Mouse (Mus musculus): Measurements from ENCODE around the gene Gm9736.
"Not testable (repeated sequence)": the region's sequence is repeated elsewhere in the genome, so short reads cannot be mapped to it uniquely, and the experiment has no call there.

Gene Gm9736

DNA sequence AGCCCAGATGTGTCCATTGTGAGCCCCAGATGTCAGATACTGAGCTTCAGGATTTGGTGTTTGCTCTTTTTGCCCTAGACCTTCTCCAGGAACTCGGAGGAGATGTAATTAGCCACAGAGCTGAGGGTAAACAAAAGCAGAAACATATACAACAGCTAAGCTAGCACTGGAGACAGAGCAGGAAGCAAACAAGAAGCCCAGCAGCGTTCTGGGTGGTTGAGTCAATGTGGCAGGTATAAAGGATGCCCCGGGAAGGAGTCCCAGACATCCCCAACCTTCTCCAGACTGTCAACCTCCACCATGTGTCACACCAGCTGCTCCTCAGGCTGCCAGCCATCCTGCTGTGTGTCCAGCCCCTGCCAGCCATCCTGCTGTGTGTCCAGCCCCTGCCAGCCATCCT, 25.0 kb downstream of the Gm9736 start, which contains the start of gene Gm10100:
Gm10100 (plus strand) TSS at position 301 of the 400 bp plus-strand sequence.
- no peak for DNase-seq (ENCODE audit: extremely low spot score)

DNA sequence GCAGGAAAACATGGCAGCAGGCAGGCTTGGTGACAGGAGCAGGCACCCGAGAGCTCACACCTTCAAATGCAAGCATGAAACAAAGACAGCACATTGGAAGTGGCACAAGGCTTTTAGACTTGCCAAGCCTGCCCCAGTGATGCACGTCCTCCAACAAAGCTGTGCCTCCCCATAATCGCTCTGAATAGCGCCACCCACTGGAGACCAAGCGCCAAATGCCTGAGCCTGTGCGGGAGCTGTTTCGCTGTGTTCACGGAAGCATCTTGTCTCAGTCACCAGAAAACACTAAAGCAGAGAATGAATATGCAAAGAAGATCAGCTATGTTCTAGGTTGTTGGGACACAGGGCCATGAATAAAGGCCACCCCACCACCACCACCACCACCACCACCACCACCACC, 26.3 kb downstream of the Gm9736 start:
- DNase-seq (ENCODE audit: extremely low spot score): no peak

DNA sequence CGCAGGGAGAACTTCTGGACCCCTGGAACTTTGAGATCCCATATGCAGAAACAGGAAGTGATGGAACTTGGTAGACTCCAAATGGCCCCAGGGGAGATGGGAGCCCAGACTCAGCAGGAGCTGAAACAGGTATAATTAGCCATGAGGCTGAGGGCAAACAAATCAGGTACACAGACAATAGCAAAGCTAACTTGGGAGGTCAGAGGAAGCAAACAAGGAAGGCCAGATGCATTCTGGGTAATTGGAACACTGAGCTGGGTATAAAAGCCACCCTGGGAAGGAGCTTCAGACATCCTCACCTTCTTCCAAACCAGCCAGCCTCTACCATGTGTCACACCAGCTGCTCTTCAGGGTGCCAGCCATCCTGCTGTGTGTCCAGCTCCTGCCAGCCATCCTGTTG, 30.9 kb downstream of the Gm9736 start, which contains the start of gene Krtap12-1:
Krtap12-1 (plus strand) TSS at position 301 of the 400 bp plus-strand sequence.
- DNase-seq (ENCODE audit: extremely low spot score): not testable (repeated sequence)

DNA sequence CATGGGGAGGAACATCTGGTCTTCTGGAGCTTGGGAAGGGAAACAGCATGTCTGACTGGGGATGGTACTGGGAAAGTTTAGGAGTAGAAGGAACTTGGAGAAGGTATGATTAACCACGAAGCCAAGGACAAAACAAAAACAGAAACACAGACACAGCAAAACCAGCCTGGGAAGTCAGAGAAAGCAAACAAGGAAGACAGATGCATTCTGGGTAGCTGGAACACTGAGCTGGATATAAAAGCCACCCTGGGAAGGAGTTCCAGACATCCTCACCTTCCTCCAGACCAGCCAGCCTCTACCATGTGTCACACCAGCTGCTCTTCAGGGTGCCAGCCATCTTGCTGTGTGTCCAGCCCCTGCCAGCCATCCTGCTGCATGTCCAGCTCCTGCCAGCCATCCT, 35.6 kb downstream of the Gm9736 start, which contains the start of gene Gm10142:
Gm10142 (plus strand) TSS at position 301 of the 400 bp plus-strand sequence.
- DNase-seq (ENCODE audit: extremely low spot score): no peak

DNA sequence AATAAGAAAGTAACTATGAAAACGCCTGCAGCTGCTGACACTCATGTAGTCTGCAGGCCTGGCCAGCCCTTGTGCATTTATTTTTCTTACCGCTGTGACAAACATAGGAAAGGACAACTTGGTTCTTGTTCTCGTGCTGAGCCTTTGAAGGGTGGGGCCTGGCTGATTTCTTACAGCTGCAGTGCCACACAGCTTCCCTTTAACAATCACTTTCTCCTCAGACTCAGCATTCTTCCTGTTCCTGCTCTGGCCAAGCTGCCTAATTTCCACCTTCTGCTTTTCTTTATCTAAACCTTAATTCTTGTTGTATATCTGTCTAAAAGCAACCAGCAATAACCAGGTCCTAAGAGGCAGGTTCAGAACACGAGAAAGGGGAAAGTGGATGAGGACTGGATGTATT, 37.4 kb downstream of the Gm9736 start:
- DNase-seq (ENCODE audit: extremely low spot score): no peak

DNA sequence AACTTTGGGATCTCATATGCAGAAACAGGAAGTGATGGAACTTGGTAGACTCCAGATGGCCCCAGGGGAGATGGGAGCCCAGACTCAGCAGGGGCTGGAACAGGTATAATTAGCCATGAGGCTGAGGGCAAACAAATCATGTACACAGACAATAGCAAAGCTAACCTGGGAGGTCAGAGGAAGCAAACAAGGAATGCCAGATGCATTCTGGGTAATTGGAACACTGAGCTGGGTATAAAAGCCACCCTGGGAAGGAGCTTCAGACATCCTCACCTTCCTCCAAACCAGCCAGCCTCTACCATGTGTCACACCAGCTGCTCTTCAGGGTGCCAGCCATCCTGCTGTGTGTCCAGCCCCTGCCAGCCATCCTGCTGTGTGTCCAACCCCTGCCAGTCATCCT, 40.0 kb downstream of the Gm9736 start, which contains the start of gene Gm10024:
Gm10024 (plus strand) TSS at position 301 of the 400 bp plus-strand sequence.
- DNase-seq (ENCODE audit: extremely low spot score): not testable (repeated sequence)

DNA sequence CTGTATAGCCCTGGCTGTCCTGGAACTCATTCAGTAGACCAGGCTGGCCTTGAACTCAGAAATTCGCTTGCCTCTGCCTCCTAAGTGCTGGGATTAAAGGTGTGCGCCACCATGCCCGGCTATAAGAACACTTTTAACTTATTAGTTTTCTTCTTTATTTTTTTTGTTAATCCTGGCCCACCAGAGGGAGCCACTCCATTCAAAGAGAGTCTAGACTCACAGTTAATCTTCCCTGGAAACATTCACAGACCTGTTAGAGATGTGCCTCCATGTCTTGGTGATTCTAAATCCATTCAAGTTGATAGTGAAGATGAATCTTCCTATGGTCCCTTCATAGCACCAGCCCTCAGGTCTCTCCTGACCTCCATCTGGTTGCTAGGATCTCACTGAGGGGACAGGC, 41.3 kb downstream of the Gm9736 start:
- no peak for DNase-seq (ENCODE audit: extremely low spot score)

DNA sequence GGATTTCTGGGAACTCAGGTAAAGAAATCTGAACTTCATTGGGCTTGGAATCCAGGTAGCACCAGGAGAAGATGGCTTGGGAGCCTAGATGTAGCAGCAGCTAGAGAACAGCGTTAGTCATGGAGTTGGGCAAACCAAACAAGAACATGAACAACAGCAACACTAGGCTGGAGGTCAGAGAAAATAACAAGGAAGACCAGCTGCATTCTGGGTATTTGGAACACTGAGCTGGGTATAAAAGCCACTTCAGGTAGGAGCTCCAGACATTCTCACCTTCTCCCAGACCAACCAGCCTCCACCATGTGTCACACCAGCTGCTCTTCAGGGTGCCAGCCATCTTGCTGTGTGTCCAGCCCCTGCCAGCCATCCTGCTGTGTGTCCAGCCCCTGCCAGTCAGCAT, 44.8 kb downstream of the Gm9736 start, which contains the start of gene Gm10272:
Gm10272 (plus strand) TSS at position 301 of the 400 bp plus-strand sequence.
- DNase-seq (ENCODE audit: extremely low spot score): no peak
